Mouse (Mus musculus): Measurements from ENCODE around the gene Tvp23a.

- TF ChIP-seq TAL1 (IDR thresholded peaks at IDR 0.05; ENCODE audit: low read length) = no peak
- TF ChIP-seq GATA1 (IDR thresholded peaks at IDR 0.05; ENCODE audit: low read length) = no peak
These were observed 18.0 kb upstream of the Tvp23a start for GRCm38 (mm10) chr16:10465011-10465681.

All from erythroblast, embryonic 14.5 days (primary cell).